Mouse (Mus musculus) forebrain, embryonic 12.5 days (tissue): Measurements from ENCODE around the gene Pcnt. TPM values are rescaled to one million over a fixed set of nuclear protein-coding genes. Genes with fewer than 3 reads are reported as not detected.

Experiments
- ATAC-seq: fragments of 200-750 bp; cut with Nextera tagmentation; 2 replicates; pipeline ENCODE4 v1.8.0; 2017; ENCODE audit warnings: moderate TSS enrichment; ENCODE audit not compliant: low FRiP score
- H3K27ac ChIP-seq: fragments of 300-500 bp; sonication (generic); 2 replicates; pipeline ENCODE4 v1.5.1; 2016; ENCODE audit warnings: mild to moderate bottlenecking
- H3K27me3 ChIP-seq: fragments of 300-500 bp; sonication (generic); 2 replicates; pipeline ENCODE4 v1.6.1; 2016; ENCODE audit warnings: mild to moderate bottlenecking
- H3K36me3 ChIP-seq: fragments of 300-500 bp; sonication (generic); replicated peaks from 2 replicates; pipeline ENCODE4 v1.6.1; 2016; ENCODE audit warnings: mild to moderate bottlenecking
- H3K4me1 ChIP-seq: fragments of 300-500 bp; sonication (generic); 2 replicates; pipeline ENCODE4 v1.6.1; 2016
- H3K4me2 ChIP-seq: fragments of 300-500 bp; sonication (generic); 2 replicates; pipeline ENCODE4 v1.6.1; 2016; ENCODE audit warnings: mild to moderate bottlenecking, moderate library complexity
- H3K4me3 ChIP-seq: fragments of 300-500 bp; sonication (generic); replicated peaks from 2 replicates; pipeline ENCODE4 v1.5.1; 2016; ENCODE audit warnings: mild to moderate bottlenecking
- H3K9ac ChIP-seq: fragments of 300-500 bp; sonication (generic); 2 replicates; pipeline ENCODE4 v1.6.1; 2016; ENCODE audit warnings: mild to moderate bottlenecking
- H3K9me3 ChIP-seq: fragments of 300-500 bp; sonication (generic); 2 replicates; pipeline ENCODE4 v1.6.1; 2016
- WGBS: fragments of 180-500 bp; shearing (Covaris S2); methylation state at CpG from one replicate; pipeline ENCODE4 v1.1.7; 2016; 5-methylcytosine and 5-hydroxymethylcytosine counted together
- polyA plus RNA-seq: library from polyadenylated mRNA; unstranded; fragments of >200 nt; fragmentation: Nextera tagmentation; extraction: Ambion mirVana; gene quantifications from 2 replicates; pipeline ENCODE4 v1.2.1, GENCODE M21; 2016

The Pcnt gene
- polyA plus RNA-seq: 20.7 and 21.2 TPM in 2 replicates

GRCm38 (mm10) chr10:76442178-76443088 is at the start of gene Pcnt:
Pcnt (minus strand) TSS chr10:76442786.
- Histone ChIP-seq H3K27me3 (no peaks in the 10 kb centered on the region), H3K36me3 (peaks cover 28% of the 10 kb centered on the region), H3K9ac (peak within 1 kb of the TSS; percentile 77), H3K4me2 (peak within 1 kb of the TSS; percentile 65), H3K4me1 (peaks cover 17% of the 10 kb centered on the region), H3K9me3 (no peaks in the 10 kb centered on the region), H3K27ac (peak within 1 kb of the TSS; percentile 94), H3K4me3 (peak within 1 kb of the TSS; percentile 92)
- ATAC-seq: peak; percentile 99
- WGBS: under 1% methylated on average over 78 of the region's 78 CpGs

GRCm38 (mm10) chr10:76489205-76489604 is 46.6 kb upstream of the Pcnt start:
- H3K4me3 ChIP-seq: no peak overlapping the region
- peaks cover 92% of the 10 kb centered on the region for H3K36me3 ChIP-seq
- H3K4me2 ChIP-seq: no peak overlapping the region
- 94% methylated on average over 15 of the region's 15 CpGs for WGBS
- H3K9ac ChIP-seq: no peak overlapping the region
- ATAC-seq: no peak
- H3K27me3 ChIP-seq: no peaks in the 10 kb centered on the region
- H3K27ac ChIP-seq: no peak overlapping the region
- H3K4me1 ChIP-seq: no peaks in the 10 kb centered on the region
- no peaks in the 10 kb centered on the region for H3K9me3 ChIP-seq

GRCm38 (mm10) chr10:76488265-76488664 is 45.7 kb upstream of the Pcnt start:
- Histone ChIP-seq H3K27me3 (no peaks in the 10 kb centered on the region), H3K4me2 (no peak overlapping the region), H3K27ac (no peak overlapping the region), H3K9me3 (no peaks in the 10 kb centered on the region), H3K36me3 (peaks cover 91% of the 10 kb centered on the region), H3K4me3 (no peak overlapping the region), H3K4me1 (no peaks in the 10 kb centered on the region), H3K9ac (no peak overlapping the region)
- no peak for ATAC-seq
- 96% methylated on average over 8 of the region's 8 CpGs for WGBS

- WGBS: 95% methylated on average over 2 of the region's 2 CpGs
- Histone ChIP-seq H3K9me3 (no peaks in the 10 kb centered on the region), H3K9ac (no peak overlapping the region), H3K27me3 (no peaks in the 10 kb centered on the region), H3K4me1 (no peaks in the 10 kb centered on the region), H3K4me2 (no peak overlapping the region), H3K4me3 (no peak overlapping the region), H3K36me3 (peaks cover 94% of the 10 kb centered on the region), H3K27ac (no peak overlapping the region)
- ATAC-seq: no peak
These were observed 43.7 kb upstream of the Pcnt start for GRCm38 (mm10) chr10:76486302-76486701.

- ATAC-seq: no peak
- peaks cover 93% of the 10 kb centered on the region for H3K36me3 ChIP-seq
- H3K27me3 ChIP-seq: no peaks in the 10 kb centered on the region
These were observed 38.9 kb upstream of the Pcnt start for GRCm38 (mm10) chr10:76481480-76481879.

GRCm38 (mm10) chr10:76480851-76481250 is 38.3 kb upstream of the Pcnt start:
- ATAC-seq: no peak
- WGBS: 92% methylated on average over 13 of the region's 13 CpGs
- Histone ChIP-seq H3K4me2 (no peak overlapping the region), H3K4me1 (no peaks in the 10 kb centered on the region), H3K27me3 (no peaks in the 10 kb centered on the region), H3K27ac (no peak overlapping the region), H3K9ac (no peak overlapping the region), H3K9me3 (no peaks in the 10 kb centered on the region), H3K36me3 (peaks cover 93% of the 10 kb centered on the region), H3K4me3 (no peak overlapping the region)

More at GRCm38 (mm10) chr10:76481480-76481879, 38.9 kb upstream of the Pcnt start:
- Histone ChIP-seq H3K9me3 (no peaks in the 10 kb centered on the region), H3K4me3 (no peak overlapping the region), H3K27ac (no peak overlapping the region), H3K4me1 (no peaks in the 10 kb centered on the region), H3K4me2 (no peak overlapping the region), H3K9ac (no peak overlapping the region)
- WGBS: 91% methylated on average over 6 of the region's 6 CpGs

- Histone ChIP-seq H3K4me1 (0 out of 2 replicates have a peak, but pooled peaks cover 7% of the 10 kb centered on the region), H3K27me3 (no peaks in the 10 kb centered on the region), H3K27ac (no peak overlapping the region), H3K4me3 (no peak overlapping the region), H3K36me3 (peaks cover 74% of the 10 kb centered on the region), H3K9ac (no peak overlapping the region), H3K4me2 (no peak overlapping the region), H3K9me3 (no peaks in the 10 kb centered on the region)
- WGBS: 89% methylated on average over 5 of the region's 5 CpGs
- no peak for ATAC-seq
These were observed 31.2 kb upstream of the Pcnt start for GRCm38 (mm10) chr10:76473759-76474158.

- WGBS: 2% methylated on average over 55 of the region's 55 CpGs
- Histone ChIP-seq H3K4me2 (peak within 1 kb of the TSS; percentile 61), H3K9me3 (no peaks in the 10 kb centered on the region), H3K4me3 (peak within 1 kb of the TSS; percentile 77), H3K27ac (peak within 1 kb of the TSS; percentile 89), H3K36me3 (peaks cover 29% of the 10 kb centered on the region), H3K4me1 (peaks cover 13% of the 10 kb centered on the region; the same call in 1 of the 2 replicates), H3K27me3 (no peaks in the 10 kb centered on the region), H3K9ac (peak within 1 kb of the TSS; percentile 85)
- peak; percentile 99 for ATAC-seq
These were observed 25.9 kb upstream of the Pcnt start, which contains the start of the genes Mcm3ap and Ybey for GRCm38 (mm10) chr10:76468203-76469162. Mcm3ap (plus strand) TSS chr10:76468927. Ybey (minus strand) TSS chr10:76469114.

- 87% methylated on average over 6 of the region's 6 CpGs for WGBS
- H3K4me2 ChIP-seq: no peak overlapping the region
- H3K27me3 ChIP-seq: no peaks in the 10 kb centered on the region
- 0 out of 2 replicates have a peak, but pooled peaks cover 5% of the 10 kb centered on the region for H3K9me3 ChIP-seq
- no peak for ATAC-seq
- no peak overlapping the region for H3K9ac ChIP-seq
- no peak overlapping the region for H3K4me3 ChIP-seq
- peaks cover 2% of the 10 kb centered on the region; the same call in 1 of the 2 replicates for H3K4me1 ChIP-seq
- H3K36me3 ChIP-seq: 0 out of 2 replicates have a peak, but pooled peaks cover 3% of the 10 kb centered on the region
- no peak overlapping the region for H3K27ac ChIP-seq
These were observed 20.1 kb upstream of the Pcnt start for GRCm38 (mm10) chr10:76462721-76463120.

- 0 out of 2 replicates have a peak, but pooled peaks cover 3% of the 10 kb centered on the region for H3K36me3 ChIP-seq
- H3K27ac ChIP-seq: no peak overlapping the region
- no peak overlapping the region for H3K4me3 ChIP-seq
- H3K27me3 ChIP-seq: no peaks in the 10 kb centered on the region
- no peak overlapping the region for H3K9ac ChIP-seq
- H3K4me1 ChIP-seq: no peaks in the 10 kb centered on the region
- 95% methylated on average over 7 of the region's 7 CpGs for WGBS
- H3K4me2 ChIP-seq: no peak overlapping the region
- no peak for ATAC-seq
- 0 out of 2 replicates have a peak, but pooled peaks cover 5% of the 10 kb centered on the region for H3K9me3 ChIP-seq
These were observed 19.7 kb upstream of the Pcnt start for GRCm38 (mm10) chr10:76462312-76462711.

GRCm38 (mm10) chr10:76461255-76461654 is 18.7 kb upstream of the Pcnt start:
- H3K9ac ChIP-seq: no peak overlapping the region
- H3K36me3 ChIP-seq: 0 out of 2 replicates have a peak, but pooled peaks cover 3% of the 10 kb centered on the region
- H3K27ac ChIP-seq: no peak overlapping the region
- 0 out of 2 replicates have a peak, but pooled peaks cover 5% of the 10 kb centered on the region for H3K9me3 ChIP-seq
- H3K4me1 ChIP-seq: no peaks in the 10 kb centered on the region
- ATAC-seq: no peak
- 85% methylated on average over 1 of the region's 1 CpGs for WGBS
- H3K4me3 ChIP-seq: no peak overlapping the region
- no peaks in the 10 kb centered on the region for H3K27me3 ChIP-seq
- no peak overlapping the region for H3K4me2 ChIP-seq

- H3K27ac ChIP-seq: no peak overlapping the region
- no peak for ATAC-seq
- WGBS: 63% methylated on average over 5 of the region's 5 CpGs
These were observed 12.7 kb upstream of the Pcnt start for GRCm38 (mm10) chr10:76455289-76455688.

More at GRCm38 (mm10) chr10:76455289-76455688, 12.7 kb upstream of the Pcnt start:
- H3K4me1 ChIP-seq: no peaks in the 10 kb centered on the region
- H3K4me3 ChIP-seq: no peak overlapping the region
- H3K9ac ChIP-seq: no peak overlapping the region
- H3K36me3 ChIP-seq: no peaks in the 10 kb centered on the region
- H3K4me2 ChIP-seq: no peak overlapping the region
- no peaks in the 10 kb centered on the region for H3K27me3 ChIP-seq
- 0 out of 2 replicates have a peak, but pooled peaks cover 5% of the 10 kb centered on the region for H3K9me3 ChIP-seq
